Mouse (Mus musculus) lung, embryonic 14.5 days (tissue): ENCODE measurements around the gene Tmem35b. TPM values are rescaled to one million over a fixed set of nuclear protein-coding genes. Genes with fewer than 3 reads are reported as not detected.

Source experiments
- ATAC-seq: fragments of 200-750 bp; cut with Nextera tagmentation; 2 replicates; pipeline ENCODE4 v1.8.0; 2017; ENCODE audit warnings: mild to moderate bottlenecking, moderate TSS enrichment, moderate library complexity; ENCODE audit not compliant: insufficient read depth
- DNase-seq: peaks from one replicate; pipeline ENCODE4 v3.0.0-alpha.2; 2015
- H3K27ac ChIP-seq: fragments of 300-500 bp; sonication (generic); 2 replicates; pipeline ENCODE4 v1.5.1; 2014; ENCODE audit warnings: low read depth, mild to moderate bottlenecking, moderate library complexity
- H3K27me3 ChIP-seq: fragments of 300-500 bp; sonication (generic); 2 replicates; pipeline ENCODE4 v1.6.1; 2014; ENCODE audit warnings: low read length, control low read depth; ENCODE audit not compliant: insufficient read depth
- H3K36me3 ChIP-seq: fragments of 300-500 bp; sonication (generic); 2 replicates; pipeline ENCODE4 v1.6.1; 2014; ENCODE audit warnings: control low read depth; ENCODE audit not compliant: insufficient read depth
- H3K4me1 ChIP-seq: fragments of 300-500 bp; sonication (generic); 2 replicates; pipeline ENCODE4 v1.6.1; 2014; ENCODE audit warnings: antibody characterized with exemption, control low read depth; ENCODE audit not compliant: insufficient read depth
- H3K4me2 ChIP-seq: fragments of 300-500 bp; sonication (generic); 2 replicates; pipeline ENCODE4 v1.6.1; 2014; ENCODE audit warnings: mild to moderate bottlenecking
- H3K4me3 ChIP-seq: fragments of 300-500 bp; sonication (generic); 2 replicates; pipeline ENCODE4 v1.5.1; 2014; ENCODE audit warnings: low read depth, low read length
- H3K9ac ChIP-seq: fragments of 300-500 bp; sonication (generic); 2 replicates; pipeline ENCODE4 v1.6.1; 2014
- H3K9me3 ChIP-seq: fragments of 300-500 bp; sonication (generic); 2 replicates; pipeline ENCODE4 v1.6.1; 2016; ENCODE audit warnings: low read depth, low read length, control low read depth
- CTCF ChIP-seq: IDR thresholded peaks from 2 replicates; pipeline ENCODE4 v1.5.1; 2016; ENCODE audit warnings: antibody characterized with exemption, low read depth
- WGBS: fragments of 180-500 bp; shearing (Covaris S2); extraction: QIAGEN DNeasy Blood & Tissue Kit; methylation state at CpG from one replicate; pipeline ENCODE4 v1.1.7; 2014; 5-methylcytosine and 5-hydroxymethylcytosine counted together
- polyA plus RNA-seq: library from polyadenylated mRNA; unstranded; fragments of >200 nt; fragmentation: Nextera tagmentation; extraction: Ambion mirVana; gene quantifications from 2 replicates; pipeline ENCODE4 v1.2.1, GENCODE M21; 2014

Tmem35b gene
- polyA plus RNA-seq, 1 experiment from 2014 or later: 13.1 TPM

DNA sequence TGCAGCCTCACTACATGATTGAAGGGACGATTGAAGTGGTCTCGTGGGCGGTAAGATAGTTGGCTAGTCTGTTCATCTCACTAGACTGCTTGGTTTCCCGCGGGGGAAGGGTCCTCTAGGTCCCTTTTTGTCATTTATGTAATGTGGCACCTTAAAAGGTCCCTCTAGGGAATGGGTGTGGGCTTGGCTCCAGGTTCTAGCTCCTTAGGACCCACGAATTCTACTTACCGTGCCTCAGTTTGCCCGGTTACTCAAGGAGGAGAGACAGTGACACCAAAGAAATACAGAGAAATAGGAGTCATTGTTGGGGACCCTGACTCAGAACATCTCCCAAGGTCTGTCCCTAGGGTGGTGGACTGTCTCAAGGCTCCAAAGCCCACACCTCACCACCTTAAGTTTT, 44.2 kb downstream of the Tmem35b start:
- Histone ChIP-seq H3K9me3 (no peaks in the 10 kb centered on the region), H3K4me2 (peak overlapping the region; percentile 99), H3K27me3 (peaks cover 40% of the 10 kb centered on the region), H3K4me3 (peak overlapping the region; percentile 66), H3K9ac (no peak overlapping the region), H3K4me1 (0 out of 2 replicates have a peak, but pooled peaks cover 5% of the 10 kb centered on the region), H3K36me3 (no peaks in the 10 kb centered on the region), H3K27ac (no peak overlapping the region)
- 15% methylated on average over 8 of the region's 8 CpGs for WGBS
- no peak for TF ChIP-seq CTCF
- no peak for DNase-seq
- ATAC-seq: no peak

DNA sequence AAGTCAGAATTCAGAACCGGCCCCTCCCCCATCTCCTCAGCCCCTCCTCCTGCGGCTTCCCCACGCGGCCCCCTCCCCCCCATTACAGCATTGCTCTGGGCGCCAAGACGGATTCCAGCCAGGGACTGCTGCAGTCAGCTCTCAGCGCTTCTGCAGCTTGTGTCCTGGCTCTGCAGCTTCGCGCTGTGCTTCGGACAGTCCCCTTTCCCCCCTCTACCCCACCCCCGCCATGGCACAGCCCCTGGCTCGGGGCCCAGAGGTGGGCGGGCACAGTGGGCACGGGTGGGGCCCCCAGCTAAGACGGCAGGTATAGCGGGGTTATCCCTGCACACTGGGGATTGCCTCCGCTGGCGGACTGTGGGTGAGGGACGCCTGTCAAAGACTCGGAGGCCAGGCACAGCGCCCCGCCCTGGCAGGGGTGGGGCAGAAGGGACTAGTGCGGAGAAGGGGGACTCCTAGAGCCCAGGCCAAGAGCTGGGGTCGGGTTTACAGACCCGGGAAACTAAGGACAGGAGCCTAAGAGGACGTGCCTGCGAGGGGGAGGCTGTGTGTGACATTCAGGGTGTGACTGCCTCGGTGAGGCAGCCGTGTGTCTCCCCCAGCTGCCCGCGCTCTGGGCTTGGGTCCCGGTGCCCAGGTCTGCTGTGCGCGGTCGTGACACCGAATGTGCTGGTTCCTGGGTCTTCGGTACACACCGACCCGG, 44.9 kb downstream of the Tmem35b start:
- Histone ChIP-seq H3K4me3 (peak overlapping the region; percentile 66), H3K9ac (peak overlapping the region; percentile 48), H3K36me3 (no peaks in the 10 kb centered on the region), H3K9me3 (no peaks in the 10 kb centered on the region), H3K4me1 (0 out of 2 replicates have a peak, but pooled peaks cover 5% of the 10 kb centered on the region), H3K27ac (no peak overlapping the region), H3K4me2 (peak overlapping the region; percentile 99), H3K27me3 (peaks cover 40% of the 10 kb centered on the region)
- no peak for TF ChIP-seq CTCF
- WGBS: 1% methylated on average over 39 of the region's 39 CpGs
- peak; percentile 64 for DNase-seq
- ATAC-seq: peak; percentile 79

GRCm38 (mm10) chr4:127168914-127169345, 45.4 kb downstream of the Tmem35b start, which contains the start of gene Dlgap3:
TSS of gene Dlgap3 (plus strand) at chr4:127169204.
- peak within 1 kb of the TSS; percentile 66 for H3K4me3 ChIP-seq
- no peak for TF ChIP-seq CTCF
- H3K36me3 ChIP-seq: no peaks in the 10 kb centered on the region
- peaks cover 40% of the 10 kb centered on the region for H3K27me3 ChIP-seq
- H3K27ac ChIP-seq: no peak within 1 kb of the TSS
- H3K9me3 ChIP-seq: no peaks in the 10 kb centered on the region
- ATAC-seq: peak; percentile 66
- peak within 1 kb of the TSS; percentile 48 for H3K9ac ChIP-seq
- 0 out of 2 replicates have a peak, but pooled peaks cover 5% of the 10 kb centered on the region for H3K4me1 ChIP-seq
- under 1% methylated on average over 54 of the region's 67 CpGs for WGBS
- peak; percentile 65 for DNase-seq
- peak within 1 kb of the TSS; percentile 99 for H3K4me2 ChIP-seq

DNA sequence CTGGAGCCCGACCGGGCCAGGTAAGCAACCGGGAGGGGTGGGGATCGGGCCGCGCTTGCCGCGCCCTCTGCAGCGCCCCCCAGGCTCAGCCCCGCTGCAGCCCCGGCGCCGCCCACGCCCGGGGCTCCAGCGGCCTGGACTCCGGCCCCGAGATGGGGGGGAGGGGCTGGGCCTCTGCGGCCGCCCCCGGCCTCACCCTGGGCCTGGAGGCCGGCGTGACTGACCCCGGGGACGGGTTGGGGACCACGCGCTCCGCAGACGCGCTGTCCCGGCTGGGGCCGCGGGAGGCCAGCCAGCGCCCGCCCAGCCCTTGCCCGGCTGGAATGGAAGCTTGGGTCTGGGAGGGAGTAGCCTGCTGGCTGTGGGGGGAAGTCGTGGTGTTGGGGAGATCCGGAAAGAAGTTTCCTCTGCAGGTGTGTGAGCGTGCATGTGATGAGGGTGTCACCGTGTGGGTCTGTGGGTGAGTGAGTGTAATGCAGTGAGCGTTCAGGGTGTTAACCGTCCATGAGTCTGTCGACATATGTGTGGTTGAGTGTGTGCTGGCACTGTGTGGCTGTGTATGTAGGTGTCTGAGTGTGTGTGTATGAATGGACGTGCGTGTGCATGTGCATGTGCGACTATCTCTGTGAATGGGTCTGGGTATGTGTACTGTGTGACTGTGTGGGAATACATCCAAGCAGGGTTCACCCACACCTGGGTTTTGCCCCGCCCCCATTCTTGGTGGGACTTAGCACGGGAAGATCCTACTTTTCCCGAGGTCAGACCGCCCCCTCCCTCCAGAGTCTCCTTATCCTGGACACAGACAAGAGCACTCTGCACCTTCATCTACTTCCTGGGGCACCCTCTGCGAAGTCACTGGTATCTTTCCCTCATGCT, 46.1 kb downstream of the Tmem35b start:
- H3K4me1 ChIP-seq: 0 out of 2 replicates have a peak, but pooled peaks cover 5% of the 10 kb centered on the region
- no peak overlapping the region for H3K27ac ChIP-seq
- no peaks in the 10 kb centered on the region for H3K9me3 ChIP-seq
- no peak for TF ChIP-seq CTCF
- WGBS: 2% methylated on average over 35 of the region's 51 CpGs
- DNase-seq (peak; percentile 18), ATAC-seq (peak; percentile 45)
- H3K36me3 ChIP-seq: no peaks in the 10 kb centered on the region
- peak overlapping the region; percentile 99 for H3K4me2 ChIP-seq
- H3K9ac ChIP-seq: peak overlapping the region; percentile 48
- peak overlapping the region; percentile 66 for H3K4me3 ChIP-seq
- peaks cover 40% of the 10 kb centered on the region for H3K27me3 ChIP-seq

DNA sequence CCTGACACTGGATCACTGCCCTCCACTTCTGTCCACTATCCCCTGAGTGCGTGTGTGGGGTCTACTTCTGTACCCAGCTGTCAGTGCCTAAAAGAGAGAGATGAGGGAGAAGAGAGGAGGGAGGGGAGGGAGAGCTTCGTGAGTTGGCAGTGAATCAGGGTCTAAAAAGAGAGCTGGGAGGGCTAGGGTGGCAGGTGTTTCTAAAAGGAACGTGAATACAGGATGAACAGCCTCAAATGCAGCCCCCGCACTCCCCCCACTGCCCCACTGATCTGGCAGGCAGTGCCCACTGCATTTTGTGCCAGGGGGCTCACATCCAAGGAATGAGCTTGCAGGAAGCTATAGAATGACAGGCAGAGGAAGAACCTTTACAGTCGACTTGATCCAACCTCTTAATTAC, 47.4 kb downstream of the Tmem35b start:
- Histone ChIP-seq H3K27ac (no peak overlapping the region), H3K9ac (no peak overlapping the region), H3K9me3 (no peaks in the 10 kb centered on the region), H3K4me3 (no peak overlapping the region), H3K36me3 (no peaks in the 10 kb centered on the region), H3K4me2 (no peak overlapping the region), H3K27me3 (peaks cover 40% of the 10 kb centered on the region), H3K4me1 (0 out of 2 replicates have a peak, but pooled peaks cover 5% of the 10 kb centered on the region)
- no peak for ATAC-seq
- WGBS: 48% methylated on average over 5 of the region's 5 CpGs
- no peak for DNase-seq
- no peak for TF ChIP-seq CTCF

GRCm38 (mm10) chr4:127171341-127171905, 47.9 kb downstream of the Tmem35b start:
- TF ChIP-seq CTCF: no peak
- Histone ChIP-seq H3K36me3 (no peaks in the 10 kb centered on the region), H3K9ac (no peak overlapping the region), H3K27ac (no peak overlapping the region), H3K4me2 (no peak overlapping the region), H3K27me3 (peaks cover 40% of the 10 kb centered on the region), H3K9me3 (no peaks in the 10 kb centered on the region), H3K4me3 (no peak overlapping the region), H3K4me1 (0 out of 2 replicates have a peak, but pooled peaks cover 5% of the 10 kb centered on the region)
- DNase-seq (no peak), ATAC-seq (no peak)
- 43% methylated on average over 4 of the region's 4 CpGs for WGBS
